Mouse (Mus musculus) testis, adult 2 months (tissue): ENCODE measurements around the gene Arl8b. TPM values are rescaled to one million over a fixed set of nuclear protein-coding genes. Genes with fewer than 3 reads are reported as not detected.

Experiments used
- H3K27ac ChIP-seq: fragments of 200-500 bp; 2 replicates; pipeline ENCODE4 v1.5.1; 2012; ENCODE audit warnings: low read depth, low read length; ENCODE audit not compliant: control insufficient read depth, insufficient read depth
- H3K27me3 ChIP-seq: fragments of 200-500 bp; 2 replicates; pipeline ENCODE4 v1.6.1; 2012; ENCODE audit warnings: mild to moderate bottlenecking, low read length, moderate library complexity; ENCODE audit not compliant: control insufficient read depth, insufficient read depth
- H3K36me3 ChIP-seq: fragments of 200-500 bp; 2 replicates; pipeline ENCODE4 v1.6.1; 2012; ENCODE audit warnings: mild to moderate bottlenecking, low read length; ENCODE audit not compliant: control insufficient read depth, insufficient read depth
- H3K4me1 ChIP-seq: fragments of 200-500 bp; 2 replicates; pipeline ENCODE4 v1.6.1; 2012; ENCODE audit warnings: low read length; ENCODE audit not compliant: control insufficient read depth, insufficient read depth
- H3K4me3 ChIP-seq: fragments of 200-500 bp; 2 replicates; pipeline ENCODE4 v1.5.1; 2012; ENCODE audit warnings: low read depth, mild to moderate bottlenecking, low read length, moderate library complexity, mixed read lengths; ENCODE audit not compliant: control insufficient read depth
- CTCF ChIP-seq: fragments of 200-500 bp; IDR thresholded peaks from 2 replicates; pipeline ENCODE4 v1.5.1; 2012; ENCODE audit warnings: low read depth, mild to moderate bottlenecking, inconsistent platforms, low read length, moderate library complexity; ENCODE audit not compliant: control insufficient read depth, insufficient read depth, insufficient replicate concordance
- POLR2A ChIP-seq: fragments of 200-500 bp; IDR thresholded peaks from 2 replicates; pipeline ENCODE4 v1.6.1; 2012; ENCODE audit warnings: low read depth, mild to moderate bottlenecking, inconsistent platforms, low read length, moderate library complexity; ENCODE audit not compliant: control insufficient read depth
- polyA plus RNA-seq: library from polyadenylated mRNA; depleted of rRNA; stranded (reverse); fragments of >200 nt; gene quantifications from 2 replicates; pipeline ENCODE4 v1.2.3, GENCODE M21; 2012

Gene Arl8b
- polyA plus RNA-seq, 1 experiment: 37.0 TPM

- Histone ChIP-seq H3K27me3 (no peaks in the 10 kb centered on the region), H3K4me3 (no peak overlapping the region), H3K36me3 (no peaks in the 10 kb centered on the region), H3K27ac (no peak overlapping the region), H3K4me1 (peaks cover 3% of the 10 kb centered on the region; the same call in 1 of the 2 replicates)
- TF ChIP-seq POLR2A (no peak), CTCF (no peak)
These were observed 53.1 kb downstream of the Arl8b start for GRCm38 (mm10) chr6:108835765-108836691.

GRCm38 (mm10) chr6:108837081-108837480, 54.2 kb downstream of the Arl8b start:
- Histone ChIP-seq H3K27me3 (no peaks in the 10 kb centered on the region), H3K4me3 (no peak overlapping the region), H3K36me3 (no peaks in the 10 kb centered on the region), H3K27ac (no peak overlapping the region), H3K4me1 (peaks cover 3% of the 10 kb centered on the region; the same call in 1 of the 2 replicates)
- TF ChIP-seq CTCF (no peak), POLR2A (no peak)

GRCm38 (mm10) chr6:108837958-108838357, 55.1 kb downstream of the Arl8b start:
- Histone ChIP-seq H3K36me3 (no peaks in the 10 kb centered on the region), H3K27ac (no peak overlapping the region), H3K27me3 (no peaks in the 10 kb centered on the region), H3K4me3 (no peak overlapping the region), H3K4me1 (peaks cover 3% of the 10 kb centered on the region; the same call in 1 of the 2 replicates)
- TF ChIP-seq CTCF (no peak), POLR2A (no peak)

- no peak for TF ChIP-seq CTCF
- no peak for TF ChIP-seq POLR2A
- H3K27ac ChIP-seq: no peak overlapping the region
- H3K4me3 ChIP-seq: no peak overlapping the region
- H3K27me3 ChIP-seq: no peaks in the 10 kb centered on the region
- H3K36me3 ChIP-seq: no peaks in the 10 kb centered on the region
- H3K4me1 ChIP-seq: peaks cover 3% of the 10 kb centered on the region; the same call in 1 of the 2 replicates
These were observed 56.5 kb downstream of the Arl8b start for GRCm38 (mm10) chr6:108839432-108839831.

- TF ChIP-seq POLR2A (no peak), CTCF (no peak)
- no peak overlapping the region for H3K27ac ChIP-seq
- H3K27me3 ChIP-seq: no peaks in the 10 kb centered on the region
- H3K4me3 ChIP-seq: no peak overlapping the region
- H3K36me3 ChIP-seq: no peaks in the 10 kb centered on the region
- H3K4me1 ChIP-seq: no peaks in the 10 kb centered on the region
These were observed 58.2 kb downstream of the Arl8b start for GRCm38 (mm10) chr6:108840861-108841640.

- H3K27ac ChIP-seq: no peak overlapping the region
- no peaks in the 10 kb centered on the region for H3K4me1 ChIP-seq
- H3K27me3 ChIP-seq: no peaks in the 10 kb centered on the region
- TF ChIP-seq CTCF (no peak), POLR2A (no peak)
- no peak overlapping the region for H3K4me3 ChIP-seq
- no peaks in the 10 kb centered on the region for H3K36me3 ChIP-seq
These were observed 60.8 kb downstream of the Arl8b start for GRCm38 (mm10) chr6:108843664-108844063.

GRCm38 (mm10) chr6:108844093-108844492, 61.2 kb downstream of the Arl8b start:
- H3K27ac ChIP-seq: no peak overlapping the region
- TF ChIP-seq POLR2A (no peak), CTCF (no peak)
- no peaks in the 10 kb centered on the region for H3K27me3 ChIP-seq
- no peaks in the 10 kb centered on the region for H3K4me1 ChIP-seq
- no peak overlapping the region for H3K4me3 ChIP-seq
- no peaks in the 10 kb centered on the region for H3K36me3 ChIP-seq
